Mouse (Mus musculus) hindbrain, embryonic 11.5 days (tissue): ENCODE measurements around the gene Nfatc3. TPM values are rescaled to one million over a fixed set of nuclear protein-coding genes. Genes with fewer than 3 reads are reported as not detected.

Experiments
- ATAC-seq: fragments of 200-750 bp; cut with Nextera tagmentation; 2 replicates; pipeline ENCODE4 v1.8.0; 2017; ENCODE audit warnings: mild to moderate bottlenecking, moderate TSS enrichment, moderate library complexity; ENCODE audit not compliant: low FRiP score
- DNase-seq: peaks from one replicate; pipeline ENCODE4 v3.0.0-alpha.2; 2015; ENCODE audit warnings: low spot score
- H3K27ac ChIP-seq: fragments of 300-500 bp; sonication (generic); 2 replicates; pipeline ENCODE4 v1.5.1; 2014; ENCODE audit warnings: mild to moderate bottlenecking, low read depth, low read length
- H3K27me3 ChIP-seq: fragments of 300-500 bp; sonication (generic); 2 replicates; pipeline ENCODE4 v1.6.1; 2014; ENCODE audit warnings: mild to moderate bottlenecking, low read length, moderate library complexity, mixed read lengths; ENCODE audit not compliant: control insufficient read depth, insufficient read depth
- H3K36me3 ChIP-seq: fragments of 300-500 bp; sonication (generic); 2 replicates; pipeline ENCODE4 v1.6.1; 2014; ENCODE audit warnings: mild to moderate bottlenecking, low read length, moderate library complexity, mixed read lengths; ENCODE audit not compliant: control insufficient read depth, insufficient read depth
- H3K4me1 ChIP-seq: fragments of 300-500 bp; sonication (generic); replicated peaks from 2 replicates; pipeline ENCODE4 v1.6.1; 2014; ENCODE audit warnings: low read length, mixed read lengths; ENCODE audit not compliant: control insufficient read depth, insufficient read depth
- H3K4me2 ChIP-seq: fragments of 300-500 bp; sonication (generic); replicated peaks from 2 replicates; pipeline ENCODE4 v1.6.1; 2014; ENCODE audit warnings: mild to moderate bottlenecking, low read depth, low read length
- H3K4me3 ChIP-seq: fragments of 300-500 bp; sonication (generic); 2 replicates; pipeline ENCODE4 v1.5.1; 2014; ENCODE audit warnings: low read depth, low read length
- H3K9ac ChIP-seq: fragments of 300-500 bp; sonication (generic); 2 replicates; pipeline ENCODE4 v1.6.1; 2014; ENCODE audit warnings: low read depth, low read length
- H3K9me3 ChIP-seq: fragments of 300-500 bp; sonication (generic); 2 replicates; pipeline ENCODE4 v1.6.1; 2016; ENCODE audit warnings: low read length; ENCODE audit not compliant: control insufficient read depth
- WGBS: fragments of 180-500 bp; shearing (Covaris S2); extraction: QIAGEN DNeasy Blood & Tissue Kit; methylation state at CpG from one replicate; pipeline ENCODE4 v1.1.7; 2014; 5-methylcytosine and 5-hydroxymethylcytosine counted together
- polyA plus RNA-seq: library from polyadenylated mRNA; unstranded; fragments of >200 nt; fragmentation: Nextera tagmentation; extraction: Ambion mirVana; gene quantifications from 2 replicates; pipeline ENCODE4 v1.2.1, GENCODE M21; 2014

The Nfatc3 gene
- polyA plus RNA-seq, 1 experiment from 2014 or later = 8.1 TPM

DNA sequence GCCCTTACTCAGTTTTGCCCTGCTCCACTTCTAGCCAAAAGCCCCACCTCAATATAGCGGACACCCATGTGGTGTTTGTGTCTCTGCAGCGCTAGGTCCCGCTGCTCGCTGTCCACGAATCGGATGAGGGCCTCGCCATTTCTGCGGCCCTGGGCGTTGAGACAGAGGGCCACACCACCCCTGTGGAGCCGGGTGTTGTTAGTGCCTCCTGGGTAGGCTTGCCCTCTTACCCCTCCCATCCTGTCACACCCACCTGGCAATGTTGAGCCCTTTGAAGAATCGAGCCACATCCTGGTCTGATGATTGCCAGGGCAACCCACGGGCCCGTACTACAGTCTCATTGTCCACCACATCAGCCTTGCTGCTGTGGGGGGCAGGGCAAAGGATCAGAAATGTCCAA, 74.9 kb downstream of the Nfatc3 start:
- H3K4me2 ChIP-seq = no peak overlapping the region
- peaks cover 11% of the 10 kb centered on the region for H3K4me1 ChIP-seq
- peaks cover 49% of the 10 kb centered on the region for H3K27me3 ChIP-seq
- ATAC-seq = no peak
- no peak for DNase-seq
- no peak overlapping the region for H3K4me3 ChIP-seq
- H3K9me3 ChIP-seq = no peaks in the 10 kb centered on the region
- no peaks in the 10 kb centered on the region for H3K36me3 ChIP-seq
- no peak overlapping the region for H3K27ac ChIP-seq
- H3K9ac ChIP-seq = no peak overlapping the region
- WGBS = 75% methylated on average over 13 of the region's 13 CpGs

DNA sequence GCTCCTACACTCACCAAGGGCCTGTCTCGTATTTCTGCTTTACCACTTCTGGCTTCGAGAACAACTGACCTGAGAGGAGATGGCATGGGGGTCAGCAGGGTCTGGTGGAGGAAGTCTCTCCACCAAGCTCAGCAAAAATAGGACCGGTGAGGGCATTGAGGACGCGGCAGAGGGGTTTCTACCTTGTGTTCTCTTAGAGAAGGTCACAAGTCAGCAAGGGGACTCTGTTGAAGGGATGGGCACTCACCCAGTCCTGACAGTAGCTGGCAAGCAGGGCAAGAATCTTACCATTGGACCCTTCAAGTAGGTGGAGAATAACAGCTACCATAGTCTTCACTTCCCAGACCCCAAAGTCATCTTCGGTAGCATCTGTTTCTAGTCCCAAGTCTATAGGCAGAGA, 75.3 kb downstream of the Nfatc3 start:
- DNase-seq = no peak
- H3K4me2 ChIP-seq = no peak overlapping the region
- peaks cover 52% of the 10 kb centered on the region for H3K27me3 ChIP-seq
- H3K9ac ChIP-seq = no peak overlapping the region
- H3K9me3 ChIP-seq = no peaks in the 10 kb centered on the region
- 75% methylated on average over 6 of the region's 6 CpGs for WGBS
- H3K4me3 ChIP-seq = no peak overlapping the region
- peaks cover 11% of the 10 kb centered on the region for H3K4me1 ChIP-seq
- no peak for ATAC-seq
- no peaks in the 10 kb centered on the region for H3K36me3 ChIP-seq
- no peak overlapping the region for H3K27ac ChIP-seq

- H3K27ac ChIP-seq = no peak overlapping the region
- H3K9me3 ChIP-seq = no peaks in the 10 kb centered on the region
- no peak for DNase-seq
- no peak overlapping the region for H3K4me2 ChIP-seq
- H3K9ac ChIP-seq = no peak overlapping the region
- no peak overlapping the region for H3K4me3 ChIP-seq
- no peaks in the 10 kb centered on the region for H3K36me3 ChIP-seq
- H3K4me1 ChIP-seq = peaks cover 11% of the 10 kb centered on the region
- 20% methylated on average over 14 of the region's 14 CpGs for WGBS
- ATAC-seq = no peak
- peaks cover 52% of the 10 kb centered on the region for H3K27me3 ChIP-seq
Observed at GRCm38 (mm10) chr8:106134751-106135571, 76.3 kb downstream of the Nfatc3 start.

DNA sequence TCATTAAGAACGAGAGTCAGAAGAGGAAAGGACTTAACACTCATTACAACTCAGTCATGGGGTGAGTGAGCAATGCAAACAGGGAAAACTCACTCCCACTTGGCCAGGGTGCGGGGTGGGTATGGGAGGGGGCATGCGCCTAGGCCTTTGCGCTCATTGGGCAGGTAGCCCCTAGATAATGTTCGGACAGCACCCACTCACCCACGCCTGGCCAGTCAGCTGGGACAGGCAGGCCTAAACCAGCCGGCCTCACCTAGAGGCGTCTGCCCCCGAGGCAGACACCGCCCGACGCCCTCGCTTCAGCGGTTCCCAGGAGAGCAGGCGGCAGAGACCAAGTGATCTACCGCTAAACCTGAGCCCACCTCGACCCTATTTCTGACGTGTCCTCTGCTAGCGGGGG, 77.0 kb downstream of the Nfatc3 start:
- DNase-seq = no peak
- Histone ChIP-seq H3K4me2 (peak overlapping the region; percentile 57), H3K4me3 (no peak overlapping the region)

DNA sequence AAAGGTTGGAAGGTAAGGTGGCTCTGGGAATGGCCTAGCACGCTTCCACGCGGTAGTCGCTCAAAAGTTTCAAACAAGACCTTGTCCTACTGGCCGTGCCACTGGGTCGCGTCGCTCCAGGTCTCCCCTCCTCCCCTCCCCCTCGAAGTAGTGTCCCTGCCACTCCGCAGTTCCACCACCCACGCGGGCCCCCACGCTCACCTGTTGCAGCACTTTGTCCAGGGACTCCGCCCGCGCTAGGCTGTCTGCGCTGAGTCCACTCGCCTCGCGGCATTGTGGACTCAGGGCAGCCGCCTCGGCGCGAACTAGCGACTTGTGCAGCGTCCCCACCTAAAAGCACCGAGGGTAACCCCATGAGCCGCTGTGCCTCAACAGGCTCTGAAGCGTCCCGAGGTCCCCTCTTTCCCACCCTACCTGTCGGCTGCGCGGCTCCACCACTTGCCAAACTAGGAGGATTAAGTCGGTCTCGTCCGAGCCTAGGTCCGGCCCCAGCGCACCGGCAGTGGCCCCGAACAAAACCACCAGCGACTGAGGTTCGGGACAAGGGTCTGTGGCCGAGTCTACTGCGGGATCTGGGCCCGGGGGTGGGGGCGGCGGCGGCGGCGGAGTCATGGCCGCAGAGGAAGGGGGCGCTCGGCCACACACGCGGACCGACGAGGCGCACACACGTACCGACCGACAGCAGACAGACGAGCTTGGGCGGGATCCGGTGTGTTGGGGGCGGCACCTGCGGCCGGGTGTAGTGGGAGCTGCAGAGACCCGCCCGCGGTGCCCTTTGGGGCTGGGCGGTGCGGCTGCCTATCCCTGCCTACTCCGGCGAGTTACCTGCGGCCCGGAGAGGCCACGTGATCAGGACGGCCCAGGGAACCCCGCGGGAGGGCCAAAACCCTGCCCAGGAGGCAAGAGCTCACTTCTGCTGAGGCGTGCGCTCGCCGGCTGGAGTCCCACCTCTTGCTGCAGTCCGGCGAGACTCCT, 77.8 kb downstream of the Nfatc3 start, which contains the start of gene Esrp2:
TSS of gene Esrp2 (minus strand) at position 819 of the 975 bp plus-strand sequence.
- Histone ChIP-seq H3K27me3 (peaks cover 52% of the 10 kb centered on the region), H3K36me3 (no peaks in the 10 kb centered on the region), H3K27ac (no peak within 1 kb of the TSS), H3K4me2 (peak within 1 kb of the TSS; percentile 57), H3K9ac (0 out of 2 replicates have a peak within 1 kb of the TSS, but pooled peaks have one; percentile 31), H3K4me3 (peak within 1 kb of the TSS; percentile 41), H3K9me3 (no peaks in the 10 kb centered on the region), H3K4me1 (peaks cover 11% of the 10 kb centered on the region)
- DNase-seq = peak; percentile 52
- ATAC-seq = no peak; the same call in 1 of the 2 replicates
- 1% methylated on average over 85 of the region's 86 CpGs for WGBS

More for the DNA sequence above, 77.0 kb downstream of the Nfatc3 start:
- ATAC-seq = no peak
- 5% methylated on average over 19 of the region's 19 CpGs for WGBS
- Histone ChIP-seq H3K4me1 (peaks cover 11% of the 10 kb centered on the region), H3K9me3 (no peaks in the 10 kb centered on the region), H3K27ac (no peak overlapping the region), H3K27me3 (peaks cover 52% of the 10 kb centered on the region), H3K9ac (no peak overlapping the region), H3K36me3 (no peaks in the 10 kb centered on the region)

- no peak overlapping the region for H3K27ac ChIP-seq
- H3K9ac ChIP-seq = 0 out of 2 replicates have a peak overlapping the region, but pooled peaks have one; percentile 31
- peaks cover 11% of the 10 kb centered on the region for H3K4me1 ChIP-seq
- H3K4me3 ChIP-seq = peak overlapping the region; percentile 41
- no peaks in the 10 kb centered on the region for H3K9me3 ChIP-seq
- no peaks in the 10 kb centered on the region for H3K36me3 ChIP-seq
- DNase-seq (no peak), ATAC-seq (no peak)
- H3K4me2 ChIP-seq = peak overlapping the region; percentile 57
- H3K27me3 ChIP-seq = peaks cover 52% of the 10 kb centered on the region
- WGBS = 6% methylated on average over 22 of the region's 22 CpGs
Observed at GRCm38 (mm10) chr8:106137218-106137905, 78.7 kb downstream of the Nfatc3 start.

DNA sequence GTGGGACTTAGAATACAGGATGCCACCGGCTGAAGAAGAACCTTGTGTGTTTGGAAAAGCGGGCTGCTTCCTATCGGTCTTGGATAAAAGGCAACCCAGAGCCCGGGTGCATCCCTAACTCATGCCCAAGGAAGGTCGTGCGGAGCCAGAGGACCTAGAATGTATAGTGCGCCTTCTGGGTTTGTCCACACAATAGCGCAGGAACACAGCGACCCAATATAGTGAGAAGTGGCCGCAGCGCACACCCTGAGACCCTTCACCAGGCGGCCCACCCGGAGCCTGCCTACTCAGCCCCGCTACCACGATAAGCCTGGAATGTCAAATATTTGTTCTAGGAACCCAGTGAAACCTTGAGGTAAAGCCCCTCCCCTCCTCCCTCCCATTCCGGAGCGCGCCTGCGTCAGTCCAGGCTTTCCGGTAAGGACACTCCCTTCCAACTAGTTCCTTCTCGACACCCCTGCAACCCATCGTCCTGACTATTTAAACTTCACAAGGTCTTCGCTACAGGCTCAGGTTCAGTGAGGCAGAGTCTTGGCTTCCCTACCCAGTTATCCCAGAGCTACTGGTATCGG, 79.4 kb downstream of the Nfatc3 start:
- H3K27ac ChIP-seq = no peak overlapping the region
- peak; percentile 73 for DNase-seq
- WGBS = under 1% methylated on average over 24 of the region's 24 CpGs

DNA sequence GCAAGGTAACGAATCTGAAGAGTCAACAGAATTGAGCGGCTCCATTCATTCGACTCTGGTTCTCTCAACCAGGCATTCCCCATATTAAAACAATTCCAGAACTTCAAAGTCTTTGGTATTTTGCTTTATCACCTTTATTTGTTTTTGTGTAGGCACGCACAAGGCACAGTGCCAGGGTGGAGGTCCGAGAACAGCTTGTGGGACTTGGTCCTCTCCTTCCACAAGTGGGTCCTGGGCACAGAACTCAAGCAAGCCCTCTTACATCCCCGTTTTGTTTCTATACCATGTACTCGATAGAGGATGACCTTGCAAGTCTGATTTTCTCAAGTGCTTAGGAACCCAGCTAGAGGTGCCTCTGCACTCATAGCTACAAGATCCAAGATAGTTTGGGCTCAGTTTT, 80.0 kb downstream of the Nfatc3 start:
- ATAC-seq = no peak
- Histone ChIP-seq H3K9me3 (no peaks in the 10 kb centered on the region), H3K27ac (no peak overlapping the region), H3K27me3 (peaks cover 50% of the 10 kb centered on the region), H3K4me3 (peak overlapping the region; percentile 41), H3K4me1 (peaks cover 11% of the 10 kb centered on the region), H3K9ac (no peak overlapping the region), H3K36me3 (no peaks in the 10 kb centered on the region), H3K4me2 (peak overlapping the region; percentile 57)
- 18% methylated on average over 7 of the region's 7 CpGs for WGBS
- no peak for DNase-seq

More for the DNA sequence above, 79.4 kb downstream of the Nfatc3 start:
- Histone ChIP-seq H3K36me3 (no peaks in the 10 kb centered on the region), H3K9me3 (no peaks in the 10 kb centered on the region), H3K4me3 (peak overlapping the region; percentile 41), H3K9ac (no peak overlapping the region), H3K4me1 (peaks cover 11% of the 10 kb centered on the region), H3K27me3 (peaks cover 52% of the 10 kb centered on the region), H3K4me2 (peak overlapping the region; percentile 57)
- no peak for ATAC-seq
